Mouse (Mus musculus) thymus, adult 18-20 months (tissue): ENCODE data around the gene Ciart.
"Not testable (repeated sequence)": the region's sequence is repeated elsewhere in the genome, so short reads cannot be mapped to it uniquely, and the experiment has no call there.

Experiments
- DNase-seq, 2 experiments: peaks; one replicate each; pipeline ENCODE4 v3.0.0; 2022; ENCODE audit warnings: mixed read lengths in 2 of 2

The Ciart gene

GRCm38 (mm10) chr3:95899800-95900524 lies 17.9 kb upstream of the Ciart start:
- DNase-seq: no peak

- not testable (repeated sequence) for DNase-seq
These were observed 13.4 kb upstream of the Ciart start for GRCm38 (mm10) chr3:95895501-95895900.

- DNase-seq: peak in 1 of 2 experiments; percentile 48
These were observed 12.5 kb upstream of the Ciart start for GRCm38 (mm10) chr3:95894317-95895160.

- peak; percentile 94 to 97 for DNase-seq
These were observed 11.7 kb upstream of the Ciart start, which contains the start of gene Aph1a for GRCm38 (mm10) chr3:95893606-95894316. TSS of gene Aph1a (plus strand) at chr3:95893969.

DNA sequence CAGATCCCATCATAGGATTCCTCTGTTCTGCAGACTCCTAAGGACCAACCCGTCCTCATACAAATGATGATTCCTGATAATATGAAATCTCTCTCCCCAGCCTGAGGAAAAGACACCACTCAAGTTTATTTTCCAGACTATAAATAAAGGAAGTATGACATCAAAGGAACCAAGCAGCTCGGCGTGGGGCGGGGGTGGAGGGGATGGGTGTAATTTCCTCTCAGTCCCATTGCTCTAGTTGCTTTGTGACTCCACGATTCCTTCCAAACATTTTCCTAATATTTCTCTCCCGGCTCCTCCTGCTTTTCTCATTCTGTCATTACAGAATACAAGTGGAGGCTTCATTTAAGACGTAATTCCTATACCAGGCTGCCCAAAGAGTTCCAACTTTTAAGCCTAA lies 11.1 kb upstream of the Ciart start:
- no peak for DNase-seq

GRCm38 (mm10) chr3:95892066-95893052 lies 10.3 kb upstream of the Ciart start:
- no peak for DNase-seq

- DNase-seq: no peak
These were observed 9.4 kb upstream of the Ciart start, which contains the start of gene BC028528 for GRCm38 (mm10) chr3:95891211-95892065. TSS of gene BC028528 (minus strand) at chr3:95892005.

GRCm38 (mm10) chr3:95889664-95890063 lies 7.6 kb upstream of the Ciart start:
- DNase-seq: no peak

DNA sequence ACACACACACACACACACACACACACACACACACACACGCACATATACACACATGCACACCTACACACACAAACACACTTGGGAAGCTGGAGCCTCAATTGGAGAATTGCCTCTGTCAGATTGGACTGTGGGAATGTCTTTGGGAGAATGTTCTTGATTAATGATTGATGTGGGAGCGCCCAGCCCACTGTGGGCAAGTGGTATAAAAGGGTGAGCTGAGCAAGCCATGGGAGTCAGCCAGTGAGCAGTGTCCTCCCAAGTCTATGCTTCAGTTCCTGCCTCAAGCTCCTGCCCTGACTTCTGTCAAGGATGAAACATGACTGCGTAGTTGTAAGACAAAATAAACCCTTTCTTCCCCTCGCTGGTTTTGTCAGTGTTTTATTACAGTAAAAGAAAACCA lies 5.5 kb upstream of the Ciart start:
- no peak for DNase-seq

GRCm38 (mm10) chr3:95884400-95884799 lies 2.3 kb upstream of the Ciart start:
- no peak for DNase-seq

- peak; percentile 44 to 61 for DNase-seq
These were observed 870 bp upstream of the Ciart start for GRCm38 (mm10) chr3:95882816-95883425.

DNA sequence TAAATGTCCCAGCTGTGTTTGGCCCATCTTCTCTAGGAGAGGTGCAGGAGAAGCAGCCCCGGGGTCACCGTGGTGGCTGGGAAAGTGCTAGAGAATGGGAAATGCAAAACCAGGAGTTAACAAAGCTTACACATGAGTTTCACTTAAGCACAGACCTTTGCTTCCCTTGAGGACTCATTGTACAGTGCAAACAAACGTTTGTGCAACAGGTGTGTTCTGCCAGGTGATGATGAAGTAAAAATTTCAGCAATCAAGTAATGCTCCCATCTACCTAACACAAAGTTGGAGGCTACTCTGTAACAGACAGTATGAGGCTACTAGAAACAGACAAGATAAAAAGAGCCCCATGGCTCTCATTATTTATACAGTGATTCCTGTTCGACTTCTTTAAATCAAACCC lies 3.0 kb downstream of the Ciart start:
- no peak for DNase-seq

DNA sequence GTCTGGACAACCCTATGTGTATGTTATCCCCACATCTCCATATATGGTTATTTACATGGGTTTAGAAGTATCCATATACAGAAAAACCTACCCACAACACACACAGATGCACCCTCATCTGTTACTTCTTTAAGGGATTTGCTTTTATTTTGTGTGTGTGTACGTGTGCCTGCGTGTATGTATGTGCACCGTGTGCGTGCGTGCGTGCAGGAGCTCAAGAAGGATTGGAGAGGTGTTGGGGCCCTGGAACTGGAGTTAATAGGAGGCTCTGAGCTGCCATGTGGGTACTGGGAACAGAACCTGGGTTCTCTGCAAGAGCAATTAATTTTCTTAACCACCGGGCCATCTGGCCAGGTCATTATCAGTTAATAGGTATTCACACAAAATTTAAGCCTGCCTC lies 10.0 kb downstream of the Ciart start:
- DNase-seq: no peak

- peak; percentile 76 to 79 for DNase-seq
These were observed 10.6 kb downstream of the Ciart start, which contains the start of gene Mrps21 for GRCm38 (mm10) chr3:95871392-95871867. TSS of gene Mrps21 (minus strand) at chr3:95871519.

DNA sequence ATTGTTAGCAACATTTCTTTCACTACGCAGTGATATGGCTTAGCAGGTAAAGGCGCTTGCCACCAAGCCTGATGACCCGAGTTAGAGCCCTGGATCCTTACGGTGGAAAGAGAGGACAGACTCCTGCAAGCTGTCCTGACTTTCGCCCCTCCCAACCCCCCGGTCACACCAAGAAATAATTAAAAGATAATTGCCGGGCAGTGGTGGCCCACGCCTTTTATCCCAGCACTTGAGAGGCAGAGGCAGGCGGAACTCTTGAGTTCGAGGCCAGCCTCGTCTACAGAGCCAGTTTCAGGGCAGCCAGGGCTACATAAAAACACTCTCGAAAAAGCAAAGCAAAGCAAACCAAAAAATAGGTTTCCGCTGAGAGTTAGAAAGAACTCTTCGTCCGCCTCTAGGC lies 11.1 kb downstream of the Ciart start:
- DNase-seq: no peak

GRCm38 (mm10) chr3:95867408-95867807 lies 14.6 kb downstream of the Ciart start:
- no peak for DNase-seq

GRCm38 (mm10) chr3:95866071-95866470 lies 16.0 kb downstream of the Ciart start:
- DNase-seq: no peak

- no peak for DNase-seq
These were observed 16.5 kb downstream of the Ciart start for GRCm38 (mm10) chr3:95865571-95865970.

- DNase-seq: no peak
These were observed 17.0 kb downstream of the Ciart start for GRCm38 (mm10) chr3:95865050-95865449.

DNA sequence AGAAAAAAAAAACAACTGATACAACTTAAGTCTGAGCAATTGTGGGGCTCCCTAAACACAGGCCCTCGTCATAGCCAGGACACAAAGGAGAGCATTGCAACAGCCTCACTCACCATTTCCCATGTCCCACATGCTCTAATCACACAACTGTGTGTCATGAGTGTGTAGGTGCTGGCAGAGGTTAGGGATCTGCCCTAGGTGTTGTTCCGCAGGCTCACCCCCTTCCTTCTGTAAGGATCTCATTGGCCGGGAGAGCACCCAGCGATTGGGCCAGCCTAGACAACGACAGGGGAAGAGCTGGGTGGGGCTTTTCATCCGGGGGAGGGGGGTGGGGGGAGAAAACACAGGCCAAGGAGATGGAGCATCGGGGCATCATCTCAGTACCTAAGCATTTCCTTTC lies 18.5 kb downstream of the Ciart start:
- DNase-seq: no peak
